Mouse (Mus musculus) B cell, adult 2 months (primary cell): ENCODE results near the gene Slc36a2.
"Not testable (repeated sequence)": the region's sequence is repeated elsewhere in the genome, so short reads cannot be mapped to it uniquely, and the experiment has no call there.

Source experiments
- DNase-seq, 2 experiments: peaks; one replicate each; pipeline ENCODE4 v3.0.0; 2022

The Slc36a2 gene

DNA sequence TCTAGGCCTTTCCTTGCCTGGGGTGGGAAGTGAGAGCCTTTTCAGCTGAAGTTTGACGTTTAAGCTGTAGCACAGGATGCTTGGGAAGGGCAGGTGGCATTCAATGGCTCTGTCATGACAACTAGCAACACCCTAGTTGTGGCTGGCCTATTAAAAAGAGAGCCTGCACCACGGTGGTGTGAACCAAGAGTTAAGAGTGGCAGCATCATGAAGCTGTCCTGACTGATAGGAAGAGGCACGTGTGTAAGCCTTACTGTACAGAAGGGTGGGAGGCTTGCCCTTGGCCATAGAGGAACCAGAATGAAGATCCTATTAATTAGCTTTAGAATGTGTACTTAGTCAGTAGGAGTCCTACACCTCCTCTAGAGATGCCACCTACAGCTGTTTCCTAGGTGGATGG lies 56.5 kb downstream of the Slc36a2 start:
- no peak for DNase-seq

DNA sequence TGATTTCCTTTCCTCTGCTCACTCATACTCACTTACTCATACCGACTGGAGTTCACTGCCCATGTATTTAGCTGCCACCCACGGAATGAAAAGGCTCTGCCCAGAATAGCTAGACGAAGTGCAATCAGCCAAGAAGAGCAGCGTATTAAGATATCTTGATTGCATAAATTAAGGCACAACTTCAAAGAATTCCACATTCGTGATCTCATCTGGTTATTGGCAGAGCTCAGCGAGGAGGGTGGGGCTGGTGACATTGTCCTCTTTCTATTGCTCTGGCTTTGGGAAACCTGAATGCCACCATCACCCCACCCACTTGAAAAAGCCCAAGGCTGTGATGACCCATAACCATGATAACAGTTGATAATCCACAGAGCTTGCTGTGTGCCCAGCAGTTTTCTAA lies 56.9 kb downstream of the Slc36a2 start:
- no peak for DNase-seq

DNA sequence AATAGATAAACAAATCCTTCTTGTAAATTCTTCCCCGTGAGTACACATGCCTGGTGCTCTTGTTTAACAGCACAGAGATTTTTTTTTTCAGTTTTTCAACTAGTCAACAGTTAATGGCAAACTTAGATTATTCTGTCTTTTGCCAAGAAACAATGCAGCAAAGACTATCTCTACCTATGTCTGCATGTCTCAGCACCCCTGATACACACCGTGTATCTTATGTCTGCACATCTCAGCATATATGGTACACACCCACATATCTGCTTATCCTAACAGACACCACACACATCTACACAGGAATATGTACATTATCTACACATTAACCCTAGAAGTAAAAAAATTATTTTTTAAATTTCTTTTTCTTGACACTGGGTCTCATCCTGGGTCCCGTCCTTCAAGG lies 58.2 kb downstream of the Slc36a2 start:
- no peak for DNase-seq

DNA sequence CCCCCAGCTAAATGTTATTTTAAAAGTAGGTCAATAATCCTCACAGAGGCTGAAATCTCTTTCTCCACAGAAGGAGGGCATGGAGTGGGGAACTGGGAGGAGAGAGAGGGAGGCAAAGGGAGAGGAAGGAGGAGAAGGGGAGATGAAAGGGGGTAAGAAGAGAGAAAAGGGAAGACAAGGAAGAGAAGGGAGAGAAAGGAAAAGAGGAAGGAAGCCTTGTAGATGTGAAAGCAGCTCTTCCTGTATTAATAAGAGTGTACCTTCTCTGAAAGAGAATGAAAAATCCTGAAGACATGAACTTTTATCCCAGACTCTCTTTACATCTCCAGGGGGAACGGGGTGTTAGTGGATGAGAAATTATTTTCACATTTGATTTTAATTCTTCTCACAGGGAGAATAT lies 63.4 kb downstream of the Slc36a2 start:
- DNase-seq: peak in 1 of 2 experiments; percentile 25

GRCm38 (mm10) chr11:55120821-55121271 lies 64.0 kb downstream of the Slc36a2 start:
- DNase-seq: peak; percentile 38 to 43

GRCm38 (mm10) chr11:55120279-55120678 lies 64.6 kb downstream of the Slc36a2 start:
- DNase-seq: no peak

- DNase-seq: peak; percentile 50 to 60
Observed at GRCm38 (mm10) chr11:55117031-55117430, 67.8 kb downstream of the Slc36a2 start.

DNA sequence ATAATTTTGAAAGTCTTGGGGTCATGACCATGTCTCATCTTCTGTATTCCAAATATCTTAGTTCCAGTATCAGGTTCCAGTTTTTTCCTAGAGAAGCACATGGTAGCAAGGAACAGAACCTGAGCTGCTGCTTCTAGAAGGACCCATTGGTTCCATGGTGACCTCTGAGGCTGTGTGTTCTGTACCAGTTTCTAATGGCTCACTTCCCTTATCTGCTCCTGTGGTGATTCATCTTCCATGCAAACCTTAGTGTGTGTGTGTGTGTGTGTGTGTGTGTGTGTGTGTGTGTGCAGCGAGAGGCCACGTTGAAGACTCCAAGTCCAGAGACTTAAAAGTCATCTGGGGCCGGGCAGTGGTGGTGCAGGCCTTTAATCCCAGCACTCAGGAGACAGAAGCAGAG lies 68.9 kb downstream of the Slc36a2 start:
- DNase-seq: peak; percentile 42 to 50

DNA sequence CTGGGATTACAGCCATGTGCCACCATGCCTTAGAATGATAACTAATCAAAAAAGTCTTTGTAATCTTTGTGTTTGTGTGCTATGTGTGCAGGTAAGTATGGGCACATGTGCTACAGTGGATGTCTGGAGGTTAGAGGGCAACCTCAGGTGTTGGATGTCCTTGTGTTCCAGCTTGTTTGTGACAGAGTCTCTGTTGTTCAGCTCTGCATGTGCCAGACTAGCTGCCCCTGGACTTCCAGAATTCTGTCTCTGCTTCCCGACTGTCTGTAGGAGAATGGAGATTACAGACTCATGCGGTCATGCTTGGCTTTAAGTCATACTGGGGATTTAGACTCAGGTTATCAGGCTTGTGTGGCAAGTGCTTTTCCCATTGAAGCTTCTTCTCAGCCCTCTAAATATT lies 70.6 kb downstream of the Slc36a2 start:
- DNase-seq: no peak

DNA sequence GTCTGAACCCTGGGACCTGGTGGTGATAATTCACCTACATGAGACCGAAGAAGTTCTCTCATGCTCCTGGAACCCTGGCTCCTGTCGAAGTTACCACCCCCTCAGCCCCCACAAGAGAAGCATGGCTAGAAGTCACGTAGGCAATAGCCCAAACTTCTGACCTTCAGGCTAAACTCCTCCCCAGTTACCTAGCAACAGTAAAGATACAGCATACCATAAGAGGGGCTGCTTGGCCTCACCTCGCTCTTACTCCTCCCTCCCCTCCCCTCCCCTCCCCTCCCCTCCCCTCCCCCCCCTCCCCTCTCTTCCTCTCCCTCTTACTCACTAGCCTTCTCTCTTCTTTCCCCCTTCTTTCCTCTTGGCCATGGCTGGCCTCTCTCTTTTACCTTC lies 71.0 kb downstream of the Slc36a2 start:
- DNase-seq: not testable (repeated sequence)

DNA sequence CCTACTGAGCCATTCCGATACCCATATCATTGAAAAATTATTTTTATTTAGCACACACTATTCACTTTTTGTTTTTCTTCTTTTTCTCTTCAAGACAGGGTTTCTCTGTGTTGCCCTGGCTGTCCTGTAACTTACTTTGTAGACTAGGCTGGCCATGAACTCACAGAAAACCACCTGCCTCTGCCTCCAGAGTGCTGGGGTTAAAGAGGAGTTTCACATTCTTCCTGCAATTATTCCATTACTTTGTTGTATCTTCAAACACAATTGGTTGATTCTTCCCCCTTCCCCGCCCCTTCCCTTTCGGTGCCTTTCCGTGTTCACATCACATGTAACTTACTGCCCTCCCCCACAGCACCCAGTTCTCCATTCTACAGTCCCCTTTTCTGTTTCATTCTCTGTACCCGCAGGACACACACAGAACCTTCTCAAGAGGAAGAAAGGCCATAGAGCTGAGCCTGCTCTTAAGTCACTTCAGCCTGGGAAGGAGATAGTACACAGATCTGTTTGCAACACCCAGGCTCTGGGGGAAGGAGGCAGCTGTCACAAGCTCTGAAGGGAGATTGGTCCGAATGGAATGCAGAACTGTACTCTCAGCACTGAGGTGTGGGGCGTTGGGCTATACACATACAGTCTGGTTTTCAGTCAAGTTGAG lies 71.5 kb downstream of the Slc36a2 start:
- peak; percentile 70 to 77 for DNase-seq

GRCm38 (mm10) chr11:55110566-55111169 lies 74.2 kb downstream of the Slc36a2 start:
- no peak for DNase-seq

- no peak for DNase-seq
Observed at GRCm38 (mm10) chr11:55109521-55110300, 75.2 kb downstream of the Slc36a2 start.
